Mouse (Mus musculus): ENCODE results near the gene Syce2. TPM values are rescaled to one million over a fixed set of nuclear protein-coding genes. Genes with fewer than 3 reads are reported as not detected.
"Not testable (repeated sequence)": the region's sequence is repeated elsewhere in the genome, so short reads cannot be mapped to it uniquely, and the experiment has no call there.

Gene Syce2
- total RNA-seq, 2 experiments from 2014 or later = 19.3 to 22.8 TPM

GRCm38 (mm10) chr8:84889141-84889540 lies 17.2 kb downstream of the Syce2 start:
- intact Hi-C loops (cut with DNase I) = no loop called here
- DNase-seq (ENCODE audit: extremely low spot score in 1 of 2, low spot score in 2 of 2) = no peak

- DNase-seq (ENCODE audit: extremely low spot score in 1 of 2, low spot score in 2 of 2) = no peak
- intact Hi-C loops (cut with DNase I) = no loop called here
Measured at GRCm38 (mm10) chr8:84892993-84893708, 21.2 kb downstream of the Syce2 start.

- intact Hi-C loops (cut with DNase I) = no loop called here
- peak; percentile 92 to 93 for DNase-seq (ENCODE audit: extremely low spot score in 1 of 2, low spot score in 2 of 2)
Measured at GRCm38 (mm10) chr8:84893709-84894134, 21.8 kb downstream of the Syce2 start, which contains the start of gene Gcdh. Gcdh (minus strand) TSS chr8:84893921.

DNA sequence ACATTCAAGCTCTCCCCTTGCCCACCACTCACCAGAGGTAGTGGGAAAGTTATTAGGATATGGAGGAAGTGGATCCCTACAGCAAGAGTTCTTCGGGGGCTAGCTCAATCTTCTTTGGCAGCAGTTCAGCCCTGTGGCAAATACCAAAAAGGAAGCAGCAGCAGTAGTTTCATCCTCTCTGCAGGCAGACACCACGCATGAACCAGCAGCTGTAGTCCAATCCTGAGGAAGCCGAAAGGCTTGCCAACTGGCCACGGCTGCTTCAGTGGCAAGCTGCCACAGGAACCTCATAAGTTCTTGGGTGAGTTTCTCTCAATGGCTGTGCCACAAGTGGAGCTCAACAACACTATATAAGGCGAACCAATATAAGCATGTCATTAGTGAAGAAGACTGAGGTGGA lies 24.1 kb downstream of the Syce2 start:
- intact Hi-C loops (cut with DNase I) = no loop called here
- DNase-seq (ENCODE audit: extremely low spot score in 1 of 2, low spot score in 2 of 2) = no peak

DNA sequence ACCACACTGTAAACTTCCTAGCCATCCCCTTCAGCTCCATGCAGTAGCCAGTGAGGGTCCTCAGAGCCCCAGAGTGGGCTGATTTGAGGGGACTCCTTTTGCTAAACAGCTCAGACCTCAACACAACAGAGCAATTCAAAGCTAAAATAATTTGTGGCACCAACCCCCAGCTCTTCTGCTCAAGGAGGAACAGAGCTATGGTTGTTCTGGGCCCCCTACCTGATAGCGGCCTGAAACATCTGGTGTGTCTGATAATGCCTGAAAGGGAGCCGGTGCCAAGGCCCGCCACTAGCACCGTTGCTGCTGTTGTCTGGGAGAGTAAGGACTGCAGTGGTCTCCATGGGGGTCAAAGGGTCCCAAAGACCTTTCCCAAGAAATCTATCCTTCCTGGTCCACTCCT lies 29.2 kb downstream of the Syce2 start:
- DNase-seq (ENCODE audit: extremely low spot score in 1 of 2, low spot score in 2 of 2) = no peak
- intact Hi-C loops (cut with DNase I) = loop anchor here (5.0 kb wide), 1 partner anchor 54 kb away; the partner anchor contains the start of gene Calr

DNA sequence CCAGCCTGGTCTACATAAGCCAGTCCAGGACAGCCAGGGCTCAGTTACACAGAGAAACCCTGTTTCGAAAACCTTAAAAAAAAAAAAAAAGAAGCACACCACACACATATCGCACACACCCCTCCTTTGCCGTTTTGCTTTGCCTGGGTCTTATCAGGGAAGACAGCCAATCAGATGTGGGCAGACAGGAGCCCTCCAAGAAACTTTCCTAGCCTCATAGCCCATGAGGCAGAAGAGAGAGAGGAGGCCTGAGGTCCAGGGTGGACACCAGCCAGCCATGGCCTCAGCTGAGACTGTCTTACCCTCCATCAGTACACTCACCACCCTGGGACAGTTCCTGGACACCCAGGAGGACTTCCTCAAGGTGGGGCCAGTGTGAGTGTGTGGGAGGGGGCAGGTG lies 29.8 kb downstream of the Syce2 start, which contains the start of gene Klf1:
Klf1 (plus strand) TSS at position 177 of the 400 bp plus-strand sequence.
- no peak for DNase-seq (ENCODE audit: extremely low spot score in 1 of 2, low spot score in 2 of 2)
- intact Hi-C loops (cut with DNase I) = loop anchor here (5.0 kb wide), 1 partner anchor 54 kb away; the partner anchor contains the start of gene Calr

DNA sequence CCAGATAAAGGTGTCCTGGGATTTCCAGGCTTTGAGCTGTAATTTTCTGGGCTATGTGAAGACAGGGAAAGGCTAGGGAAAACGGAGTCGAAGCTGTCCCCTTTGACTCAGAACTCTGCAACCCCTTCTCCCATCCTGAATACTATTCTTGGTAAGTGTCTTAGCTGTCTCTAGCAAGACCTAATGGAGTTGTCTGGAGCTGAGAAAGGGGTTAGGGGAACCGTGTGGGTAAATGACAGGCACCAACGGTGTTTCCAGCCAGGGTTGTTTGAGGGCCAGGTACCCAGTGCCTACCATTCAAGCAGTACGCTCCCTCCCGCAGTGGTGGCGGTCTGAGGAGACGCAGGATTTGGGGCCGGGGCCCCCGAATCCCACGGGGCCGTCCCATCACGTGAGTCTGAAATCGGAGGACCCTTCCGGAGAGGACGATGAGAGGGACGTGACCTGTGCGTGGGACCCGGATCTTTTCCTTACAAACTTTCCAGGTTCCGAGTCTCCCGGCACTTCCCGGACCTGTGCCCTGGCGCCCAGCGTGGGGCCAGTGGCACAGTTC lies 30.5 kb downstream of the Syce2 start:
- no peak for DNase-seq (ENCODE audit: extremely low spot score in 1 of 2, low spot score in 2 of 2)
- intact Hi-C loops (cut with DNase I) = loop anchor here (5.0 kb wide), 1 partner anchor 55 kb away; the partner anchor contains the start of gene Calr

GRCm38 (mm10) chr8:84902920-84903661 lies 31.2 kb downstream of the Syce2 start:
- intact Hi-C loops (cut with DNase I) = loop anchor here (5.0 kb wide), 1 partner anchor 56 kb away; the partner anchor contains the start of gene Calr
- DNase-seq (ENCODE audit: extremely low spot score in 1 of 2, low spot score in 2 of 2) = peak; percentile 81 to 94

GRCm38 (mm10) chr8:84904351-84904750 lies 32.4 kb downstream of the Syce2 start:
- DNase-seq (ENCODE audit: extremely low spot score in 1 of 2, low spot score in 2 of 2) = no peak
- intact Hi-C loops (cut with DNase I) = loop anchor here (5.0 kb wide), 1 partner anchor 57 kb away; the partner anchor contains the start of gene Calr

- no peak for DNase-seq (ENCODE audit: extremely low spot score in 1 of 2, low spot score in 2 of 2)
- intact Hi-C loops (cut with DNase I) = no loop called here
Measured at GRCm38 (mm10) chr8:84907037-84907436, 35.1 kb downstream of the Syce2 start.

DNA sequence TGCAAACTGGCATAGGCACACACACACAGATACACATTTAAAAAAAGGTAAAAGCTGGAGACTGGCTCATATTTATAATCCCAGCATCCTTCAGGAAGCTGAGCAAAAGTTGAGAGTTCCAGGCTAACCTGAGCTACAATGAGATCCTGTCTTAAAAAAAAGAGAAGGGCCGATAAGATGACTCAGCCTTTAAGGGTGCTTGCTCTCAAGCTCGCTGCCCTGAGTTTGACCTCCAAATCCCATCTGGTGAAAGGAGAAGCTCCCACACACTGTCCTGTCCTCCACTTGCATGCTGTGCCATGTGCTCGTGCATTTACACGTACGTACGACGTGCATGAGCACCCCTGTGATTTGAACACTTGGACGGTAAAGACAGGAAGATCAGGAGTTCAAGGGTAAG lies 35.6 kb downstream of the Syce2 start:
- intact Hi-C loops (cut with DNase I) = no loop called here
- no peak for DNase-seq (ENCODE audit: extremely low spot score in 1 of 2, low spot score in 2 of 2)

DNA sequence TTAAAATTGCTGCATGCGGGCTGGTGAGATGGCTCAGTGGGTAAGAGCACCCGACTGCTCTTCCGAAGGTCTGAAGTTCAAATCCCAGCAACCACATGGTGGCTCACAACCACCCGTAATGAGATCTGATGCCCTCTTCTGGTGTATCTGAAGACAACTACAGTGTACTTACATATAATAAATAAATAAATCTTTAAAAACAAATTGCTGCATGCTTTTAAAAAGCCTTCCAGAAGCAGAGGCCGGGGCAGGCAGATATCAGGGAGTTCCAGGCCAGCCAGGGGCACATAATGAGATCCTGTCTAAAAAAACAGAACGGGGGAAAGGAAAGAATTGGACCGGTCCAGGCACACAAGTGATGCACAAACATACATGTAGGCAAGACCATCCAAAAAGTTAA lies 36.1 kb downstream of the Syce2 start:
- DNase-seq (ENCODE audit: extremely low spot score in 1 of 2, low spot score in 2 of 2); intact Hi-C loops (cut with DNase I): not testable (repeated sequence)

DNA sequence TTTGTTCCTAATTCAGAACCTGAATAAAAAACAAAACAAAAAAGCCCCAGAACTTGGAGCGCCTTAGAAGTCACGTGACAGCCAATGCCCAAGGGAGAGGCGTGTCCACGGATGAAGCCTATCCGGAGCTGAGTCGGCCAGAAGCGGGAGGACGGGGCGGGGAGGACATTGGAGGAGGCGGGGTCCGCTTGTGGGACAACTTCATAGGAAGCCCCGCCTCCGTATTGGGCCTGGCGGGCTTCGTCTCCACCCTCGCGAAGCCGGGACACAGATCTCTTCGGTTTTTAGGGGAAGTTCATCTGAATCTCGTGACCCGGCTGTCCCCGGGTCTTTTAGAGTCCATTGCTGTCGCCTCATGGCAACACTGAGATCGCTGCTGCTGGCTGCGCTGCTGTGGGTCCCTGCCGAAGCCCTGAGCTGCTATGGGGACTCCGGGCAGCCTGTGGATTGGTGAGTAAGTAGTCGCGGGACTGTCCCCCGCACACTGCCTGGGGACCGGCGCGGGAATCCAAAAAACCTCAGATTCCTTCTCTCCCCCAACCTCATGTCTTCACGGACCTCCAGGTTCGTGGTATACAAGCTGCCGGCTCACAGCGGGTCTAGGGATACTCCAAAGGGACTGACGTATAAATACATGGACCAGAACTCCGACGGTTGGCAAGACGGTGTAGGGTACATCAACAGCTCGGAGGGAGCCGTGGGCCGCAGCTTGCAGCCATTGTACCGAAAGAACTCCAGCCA lies 36.7 kb downstream of the Syce2 start, which contains the start of gene Dnase2a:
Dnase2a (plus strand) TSS at position 140 of the 741 bp plus-strand sequence.
- DNase-seq (ENCODE audit: extremely low spot score in 1 of 2, low spot score in 2 of 2) = peak; percentile 82 to 98
- intact Hi-C loops (cut with DNase I) = no loop called here

DNA sequence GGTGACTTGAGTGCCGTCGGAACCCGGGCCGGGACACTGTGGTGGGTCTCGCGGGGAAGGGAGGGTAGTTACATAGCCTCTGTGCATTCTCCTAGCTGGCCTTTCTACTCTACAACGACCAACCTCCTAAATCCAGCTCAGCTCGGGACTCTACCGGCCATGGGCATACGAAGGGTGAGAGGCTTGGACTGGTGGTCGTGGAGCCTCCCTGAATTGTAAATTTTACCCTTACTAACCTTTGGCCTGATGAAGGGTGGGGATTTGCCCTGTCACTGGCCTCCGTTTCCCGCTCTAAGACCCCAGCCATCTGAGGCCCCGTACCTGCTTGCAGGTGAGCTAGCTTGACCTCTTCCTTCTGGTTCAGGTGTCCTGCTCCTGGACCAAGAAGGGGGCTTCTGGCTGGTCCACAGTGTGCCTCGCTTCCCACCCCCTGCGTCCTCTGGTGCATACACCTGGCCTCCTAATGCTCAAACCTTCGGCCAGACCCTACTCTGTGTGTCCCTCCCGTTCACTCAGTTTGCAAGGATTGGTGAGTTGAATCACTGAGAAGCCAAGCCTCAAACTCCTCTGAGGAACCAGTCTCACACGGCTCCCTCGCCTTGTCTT lies 37.4 kb downstream of the Syce2 start:
- no peak for DNase-seq (ENCODE audit: extremely low spot score in 1 of 2, low spot score in 2 of 2)
- intact Hi-C loops (cut with DNase I) = no loop called here

DNA sequence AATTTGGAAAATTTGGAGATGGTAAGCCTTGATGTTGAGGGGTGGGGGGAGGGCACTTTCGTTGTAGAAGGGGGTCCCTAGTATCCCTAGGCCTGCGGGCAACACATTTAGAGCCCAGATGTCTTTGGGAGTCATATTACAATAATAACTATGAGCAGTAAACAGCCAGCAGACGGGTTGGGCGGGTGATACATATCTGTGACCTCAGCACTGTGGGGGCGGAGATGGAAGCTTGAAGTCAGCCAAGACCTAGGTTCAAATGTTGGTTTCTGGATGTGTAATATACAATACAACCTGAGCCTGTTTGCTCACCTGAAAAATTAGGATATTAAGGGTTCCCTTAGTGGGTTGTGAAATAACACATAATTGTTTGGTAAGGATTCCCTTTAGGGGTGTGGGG lies 38.0 kb downstream of the Syce2 start:
- DNase-seq (ENCODE audit: extremely low spot score in 1 of 2, low spot score in 2 of 2) = no peak
- intact Hi-C loops (cut with DNase I) = no loop called here

DNA sequence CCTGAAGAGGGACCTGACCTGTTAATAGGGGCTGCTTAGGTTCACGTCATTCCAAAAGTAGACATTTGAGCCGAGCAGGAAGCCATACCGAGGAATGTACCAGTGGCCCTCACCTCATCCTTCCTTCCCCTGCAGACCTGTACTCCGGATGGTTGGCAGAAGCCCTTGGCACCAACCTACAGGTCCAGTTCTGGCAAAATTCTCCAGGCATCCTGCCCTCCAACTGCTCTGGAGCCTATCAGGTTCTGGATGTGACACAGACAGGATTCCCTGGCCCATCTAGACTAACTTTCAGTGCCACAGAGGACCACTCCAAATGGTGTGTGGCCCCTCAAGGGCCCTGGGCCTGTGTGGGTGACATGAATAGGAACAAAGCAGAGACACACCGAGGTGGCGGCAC lies 38.6 kb downstream of the Syce2 start:
- no peak for DNase-seq (ENCODE audit: extremely low spot score in 1 of 2, low spot score in 2 of 2)
- intact Hi-C loops (cut with DNase I) = no loop called here

- DNase-seq (ENCODE audit: extremely low spot score in 1 of 2, low spot score in 2 of 2) = no peak
- intact Hi-C loops (cut with DNase I) = no loop called here
Measured at GRCm38 (mm10) chr8:84911854-84912253, 39.9 kb downstream of the Syce2 start.

DNA sequence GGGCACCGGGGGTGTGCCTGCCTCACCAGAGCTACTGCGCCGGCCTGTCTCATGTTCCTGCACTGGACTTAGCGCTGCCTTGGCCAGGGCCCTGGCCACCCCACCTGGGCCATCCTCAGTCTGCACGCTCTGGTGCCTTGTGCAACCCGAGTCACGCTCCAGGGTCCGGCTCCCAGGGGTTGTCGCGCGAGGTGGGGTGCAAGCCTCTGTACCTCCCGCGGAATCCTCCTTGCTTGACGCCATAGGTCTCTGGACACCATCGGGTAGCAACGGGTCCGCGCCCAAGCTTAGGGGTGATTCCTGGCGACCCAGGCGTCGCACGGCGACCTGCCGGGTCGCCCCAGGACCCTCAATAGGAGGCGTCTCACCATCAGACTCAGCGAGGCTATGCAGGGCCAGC lies 40.5 kb downstream of the Syce2 start:
- DNase-seq (ENCODE audit: extremely low spot score in 1 of 2, low spot score in 2 of 2) = no peak
- intact Hi-C loops (cut with DNase I) = no loop called here

Data from left cerebral cortex, postnatal 10 days (tissue).